Mouse (Mus musculus): Measurements from ENCODE around the gene Ddx25.

GRCm38 (mm10) chr9:35569571-35570534 is 11.5 kb upstream of the Ddx25 start, which contains the start of the genes Pate2 and Hyls1:
- TF ChIP-seq CTCF (conservative IDR thresholded peaks at IDR 0.05 in 1 of 2, IDR thresholded peaks at IDR 0.05 in 1 of 2; ENCODE audit: low read depth in 2 of 2, low read length in 2 of 2): peak in 1 of 2 experiments; percentile 17; a peak in 2 of 4 replicates
- TF ChIP-seq SMC3 (IDR thresholded peaks at IDR 0.05; ENCODE audit: low read depth, low read length): no peak
- no peak for TF ChIP-seq CHD1 (IDR thresholded peaks at IDR 0.05; ENCODE audit: low read depth, low read length)
- TF ChIP-seq POLR2AphosphoS2 (IDR thresholded peaks at IDR 0.05; ENCODE audit: low read depth, low read length): peak; percentile 51; the same call in 1 of the 2 replicates
- peak; percentile 90 for TF ChIP-seq POLR2A (IDR thresholded peaks at IDR 0.05; ENCODE audit: low read depth, low read length)
- TF ChIP-seq MAZ (IDR thresholded peaks at IDR 0.05; ENCODE audit: low read depth, low read length): no peak
